In the genomic region with DNA sequence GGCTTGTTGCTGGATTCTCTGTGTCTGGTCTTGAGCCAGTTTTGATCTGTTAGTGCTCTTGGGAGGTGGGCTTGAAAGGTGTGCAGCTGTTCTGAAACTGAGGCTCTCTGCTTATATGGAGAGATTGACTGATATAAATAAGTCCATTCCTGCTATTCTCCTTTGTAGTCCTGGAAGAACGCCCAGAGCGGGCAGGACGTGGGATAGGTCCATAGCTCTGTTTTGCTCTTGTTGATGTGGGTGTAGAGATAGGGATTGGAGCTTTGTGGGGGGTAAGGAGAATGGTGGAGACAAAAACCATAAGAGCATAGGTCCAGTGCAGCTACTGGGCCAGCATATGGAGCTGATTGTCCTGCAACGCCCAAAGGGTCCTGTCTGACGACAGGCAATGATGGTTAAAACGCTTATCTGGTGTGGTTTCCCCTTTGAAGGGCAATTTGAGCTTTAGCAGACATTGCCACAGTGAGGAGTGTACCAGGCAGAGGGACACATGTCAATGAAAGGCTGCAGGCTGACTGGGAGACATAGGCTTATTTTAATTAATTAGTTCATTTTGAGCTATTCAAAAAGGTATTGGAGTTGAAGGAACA, we compare ENCODE assay signal across 12 mouse cellular contexts. TPM values are rescaled to one million over a fixed set of nuclear protein-coding genes. Genes with fewer than 3 reads are reported as not detected.
A peak's percentile ranks its signal among the peaks of the same experiment; 100 is the strongest.
DNase-seq lines count a peak whose midpoint lies in the region.
"Had no signal": no experiment of that assay in that cellular context is flagged by ENCODE, and none has a peak within 500 bp of the region (broad histone marks: within the 10 kb centered on the region; RNA-seq: fewer than 3 reads in every experiment).

No protein-coding gene starts in this region.

- 45% methylated on average over 6 of the region's 6 CpGs for WGBS in heart, embryonic 10.5 days

- no peak overlapping the region for H3K27ac ChIP-seq in heart, embryonic 10.5 days
- H3K27ac ChIP-seq: embryonic facial prominence, embryonic 15.5 days; layer of hippocampus, adult 2 months; limb, embryonic 12.5 days had no signal

- peaks cover 26% of the 10 kb centered on the region for H3K4me1 ChIP-seq in heart, embryonic 10.5 days

- H3K36me3 ChIP-seq in heart, embryonic 10.5 days: no peaks in the 10 kb centered on the region
- H3K36me3 ChIP-seq: embryonic facial prominence, embryonic 15.5 days; limb, embryonic 12.5 days had no signal

- H3K4me3 ChIP-seq in heart, embryonic 10.5 days: 0 out of 2 replicates have a peak overlapping the region, but pooled peaks have one; percentile 15
- H3K4me3 ChIP-seq: embryonic facial prominence, embryonic 15.5 days; layer of hippocampus, adult 2 months; limb, embryonic 12.5 days had no signal

- no peaks in the 10 kb centered on the region for H3K9me3 ChIP-seq in heart, embryonic 10.5 days
- H3K9me3 ChIP-seq: embryonic facial prominence, embryonic 15.5 days; limb, embryonic 12.5 days had no signal

- no peak for DNase-seq in heart, embryonic 10.5 days (ENCODE audit: low spot score)
- no peak for DNase-seq in heart, adult 9 months (ENCODE audit: low spot score in 2 of 2)
- peak; percentile 57 for DNase-seq in A20 (ENCODE audit: low read depth, low spot score)
- peak; percentile 53 for DNase-seq in induced T-regulatory cell, adult 2 months (ENCODE audit: low read depth)
- DNase-seq in lung, postnatal 14 days: peak; percentile 60
- no peak for DNase-seq in kidney, postnatal 36 days
- DNase-seq in right cerebral cortex, postnatal 36 days (ENCODE audit: low spot score in 2 of 2): no peak
- DNase-seq in kidney, postnatal 14 days: no peak
- DNase-seq: cerebellum, postnatal 36 days had no signal

- H3K27me3 ChIP-seq in heart, embryonic 10.5 days (ENCODE audit: insufficient read depth, poor library complexity, severe bottlenecking): peaks cover 25% of the 10 kb centered on the region

RNA-seq across cellular contexts. Expression of a gene that starts 16.5 kb away (rescaled TPM):
- 1.1 and 1.2 TPM in 2 replicates for polyA plus RNA-seq in heart, embryonic 10.5 days (2016; fragmentation: Nextera tagmentation; extraction: Ambion mirVana)

RNA-seq across cellular contexts. Expression of a gene that starts 31.8 kb away (rescaled TPM):
- polyA plus RNA-seq in heart, embryonic 10.5 days (2016; fragmentation: Nextera tagmentation; extraction: Ambion mirVana): 105 and 106 TPM in 2 replicates

Comparison
In these comparisons a context has a peak if more than half of its experiments do, and no peak if none do; other contexts are left out.
1. DNase-seq: peak in A20 (single experiment), induced T-regulatory cell, adult 2 months (single experiment) and lung, postnatal 14 days (single experiment); none in heart, embryonic 10.5 days (single experiment), heart, adult 9 months (0 of 2), kidney, postnatal 36 days (0 of 2), right cerebral cortex, postnatal 36 days (0 of 2) and kidney, postnatal 14 days (single experiment).